Mouse (Mus musculus): ENCODE measurements around the gene Ubac1. TPM values are rescaled to one million over a fixed set of nuclear protein-coding genes. Genes with fewer than 3 reads are reported as not detected.
A peak's percentile ranks its signal among the peaks of the same experiment; 100 is the strongest.

The Ubac1 gene
- polyA plus RNA-seq, 1 experiment from 2014 or later: 40.6 TPM

DNA sequence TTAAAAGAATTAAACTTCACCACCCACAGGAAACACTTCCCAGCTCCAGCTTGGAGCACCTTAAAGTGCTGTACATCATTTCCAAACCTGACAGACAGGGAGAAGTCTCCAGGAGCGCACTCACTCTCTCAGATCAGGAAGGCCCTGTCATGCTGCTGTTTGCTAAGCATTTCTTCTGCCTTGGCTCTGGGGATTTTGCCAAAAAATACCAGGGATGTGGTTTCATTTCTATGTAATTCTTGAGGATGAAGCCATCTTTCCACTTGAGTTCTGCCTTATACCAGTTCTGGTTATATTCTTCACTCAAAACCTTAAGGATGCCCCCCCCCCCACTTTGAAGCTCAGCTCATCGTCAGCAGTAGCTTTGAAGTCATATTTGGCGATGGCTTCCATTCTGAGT lies 26.8 kb downstream of the Ubac1 start:
- H3K27ac ChIP-seq (ENCODE audit: low read length): no peak overlapping the region
- H3K4me1 ChIP-seq (ENCODE audit: insufficient read depth, low read depth, low read length): no peaks in the 10 kb centered on the region
- no peak overlapping the region for H3K4me3 ChIP-seq (ENCODE audit: low read depth, low read length)
- 73% methylated on average over 3 of the region's 3 CpGs for WGBS
- TF ChIP-seq EP300 (IDR thresholded peaks at IDR 0.05): no peak
- TF ChIP-seq CTCF (IDR thresholded peaks at IDR 0.05): no peak
- H3K4me2 ChIP-seq (replicated peaks; ENCODE audit: low read depth, low read length): no peak overlapping the region
- H3K36me3 ChIP-seq (ENCODE audit: insufficient read depth, low read length): no peaks in the 10 kb centered on the region
- no peaks in the 10 kb centered on the region for H3K27me3 ChIP-seq (replicated peaks; ENCODE audit: insufficient read depth, low read length)
- H3K9ac ChIP-seq (replicated peaks; ENCODE audit: low read depth): no peak overlapping the region
- ATAC-seq: no peak
- H3K9me3 ChIP-seq (ENCODE audit: low read length): no peaks in the 10 kb centered on the region
- DNase-seq (ENCODE audit: low spot score): no peak

- no peak for ATAC-seq
- WGBS: 51% methylated on average over 2 of the region's 2 CpGs
Measured at GRCm38 (mm10) chr2:25992285-25992684, 29.3 kb downstream of the Ubac1 start.

DNA sequence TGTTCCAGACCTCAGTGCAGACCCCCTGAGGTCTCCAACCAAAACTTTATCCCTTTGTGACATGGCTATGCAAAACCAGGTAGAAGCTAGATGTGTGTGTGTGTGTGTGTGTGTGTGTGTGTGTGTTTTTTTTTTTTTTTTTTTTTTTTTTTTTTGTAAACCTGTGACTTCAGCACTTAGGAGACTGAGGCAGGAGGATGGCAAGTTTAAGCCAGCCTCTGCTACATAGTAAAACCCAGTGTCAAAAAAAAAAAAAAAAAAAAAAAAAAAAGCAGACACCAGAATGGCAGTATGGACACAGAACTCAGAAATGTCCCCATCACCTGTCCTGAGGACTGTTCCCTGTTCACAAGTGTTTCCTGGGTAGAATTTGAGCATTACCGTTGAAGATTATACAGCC lies 31.9 kb downstream of the Ubac1 start:
- no peak overlapping the region for H3K4me2 ChIP-seq (replicated peaks; ENCODE audit: low read depth, low read length)
- H3K4me1 ChIP-seq (ENCODE audit: insufficient read depth, low read depth, low read length): no peaks in the 10 kb centered on the region
- 82% methylated on average over 1 of the region's 1 CpGs for WGBS
- TF ChIP-seq CTCF (IDR thresholded peaks at IDR 0.05) (no peak), EP300 (IDR thresholded peaks at IDR 0.05) (no peak)
- ATAC-seq (no peak), DNase-seq (ENCODE audit: low spot score) (no peak)
- H3K36me3 ChIP-seq (ENCODE audit: insufficient read depth, low read length): no peaks in the 10 kb centered on the region
- H3K4me3 ChIP-seq (ENCODE audit: low read depth, low read length): no peak overlapping the region
- no peaks in the 10 kb centered on the region for H3K27me3 ChIP-seq (replicated peaks; ENCODE audit: insufficient read depth, low read length)
- no peak overlapping the region for H3K9ac ChIP-seq (replicated peaks; ENCODE audit: low read depth)
- H3K9me3 ChIP-seq (ENCODE audit: low read length): no peaks in the 10 kb centered on the region
- no peak overlapping the region for H3K27ac ChIP-seq (ENCODE audit: low read length)

More at GRCm38 (mm10) chr2:25992285-25992684, 29.3 kb downstream of the Ubac1 start:
- Histone ChIP-seq H3K27me3 (replicated peaks; ENCODE audit: insufficient read depth, low read length) (no peaks in the 10 kb centered on the region), H3K9ac (replicated peaks; ENCODE audit: low read depth) (no peak overlapping the region), H3K27ac (ENCODE audit: low read length) (no peak overlapping the region), H3K36me3 (ENCODE audit: insufficient read depth, low read length) (no peaks in the 10 kb centered on the region), H3K4me3 (ENCODE audit: low read depth, low read length) (no peak overlapping the region), H3K4me2 (replicated peaks; ENCODE audit: low read depth, low read length) (no peak overlapping the region), H3K4me1 (ENCODE audit: insufficient read depth, low read depth, low read length) (no peaks in the 10 kb centered on the region), H3K9me3 (ENCODE audit: low read length) (no peaks in the 10 kb centered on the region)
- TF ChIP-seq EP300 (IDR thresholded peaks at IDR 0.05) (no peak), CTCF (IDR thresholded peaks at IDR 0.05) (no peak)
- no peak for DNase-seq (ENCODE audit: low spot score)

DNA sequence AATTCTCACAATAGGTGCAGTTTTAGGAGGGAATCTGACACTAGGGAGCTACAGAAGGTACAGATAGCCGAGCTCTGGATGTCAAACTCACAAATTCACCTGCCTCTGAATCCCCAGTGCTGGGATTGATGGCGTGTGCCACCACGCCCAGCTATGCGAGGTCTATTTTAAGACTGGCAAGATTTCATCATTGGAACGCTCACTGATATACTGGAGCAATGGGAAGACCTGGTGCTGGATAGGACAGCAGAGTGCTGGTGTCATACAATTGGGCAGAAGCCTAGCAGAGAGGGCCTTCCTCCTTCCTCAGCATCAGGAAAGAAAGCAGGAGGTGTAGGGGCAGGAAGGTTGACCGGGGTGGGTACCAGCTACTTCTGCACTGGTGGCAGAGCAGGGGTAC lies 33.7 kb downstream of the Ubac1 start:
- Histone ChIP-seq H3K27me3 (replicated peaks; ENCODE audit: insufficient read depth, low read length) (no peaks in the 10 kb centered on the region), H3K9me3 (ENCODE audit: low read length) (no peaks in the 10 kb centered on the region), H3K27ac (ENCODE audit: low read length) (no peak overlapping the region), H3K9ac (replicated peaks; ENCODE audit: low read depth) (no peak overlapping the region), H3K4me3 (ENCODE audit: low read depth, low read length) (no peak overlapping the region), H3K4me2 (replicated peaks; ENCODE audit: low read depth, low read length) (no peak overlapping the region), H3K36me3 (ENCODE audit: insufficient read depth, low read length) (no peaks in the 10 kb centered on the region), H3K4me1 (ENCODE audit: insufficient read depth, low read depth, low read length) (no peaks in the 10 kb centered on the region)
- no peak for ATAC-seq
- DNase-seq (ENCODE audit: low spot score): no peak
- TF ChIP-seq CTCF (IDR thresholded peaks at IDR 0.05) (no peak), EP300 (IDR thresholded peaks at IDR 0.05) (no peak)
- 80% methylated on average over 6 of the region's 6 CpGs for WGBS

DNA sequence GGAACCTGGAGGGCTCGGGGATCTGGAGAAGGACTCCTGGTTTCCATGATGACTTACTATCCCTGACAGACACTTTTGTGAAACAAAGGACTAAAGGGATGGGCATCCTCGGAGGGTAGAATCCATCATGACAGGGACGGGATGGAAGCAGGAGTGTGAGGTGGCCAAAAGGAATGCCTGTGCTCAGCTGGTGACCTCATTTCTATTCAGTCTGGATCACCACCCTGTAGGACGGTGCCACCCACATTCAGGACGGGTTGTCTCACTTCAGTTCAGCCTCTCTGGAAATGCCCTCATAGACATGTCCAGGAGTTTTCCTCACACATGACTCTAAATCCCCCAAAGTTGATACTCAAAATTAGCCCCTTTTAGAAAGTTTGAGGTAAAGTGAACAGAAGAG lies 34.9 kb downstream of the Ubac1 start:
- no peak overlapping the region for H3K4me2 ChIP-seq (replicated peaks; ENCODE audit: low read depth, low read length)
- ATAC-seq: no peak
- no peak overlapping the region for H3K9ac ChIP-seq (replicated peaks; ENCODE audit: low read depth)
- no peaks in the 10 kb centered on the region for H3K36me3 ChIP-seq (ENCODE audit: insufficient read depth, low read length)
- H3K9me3 ChIP-seq (ENCODE audit: low read length): no peaks in the 10 kb centered on the region
- no peak overlapping the region for H3K4me3 ChIP-seq (ENCODE audit: low read depth, low read length)
- H3K27ac ChIP-seq (ENCODE audit: low read length): no peak overlapping the region
- no peaks in the 10 kb centered on the region for H3K27me3 ChIP-seq (replicated peaks; ENCODE audit: insufficient read depth, low read length)
- H3K4me1 ChIP-seq (ENCODE audit: insufficient read depth, low read depth, low read length): no peaks in the 10 kb centered on the region; the same call in 1 of the 2 replicates
- DNase-seq (ENCODE audit: low spot score): no peak
- WGBS: 70% methylated on average over 5 of the region's 5 CpGs
- no peak for TF ChIP-seq EP300 (IDR thresholded peaks at IDR 0.05)
- TF ChIP-seq CTCF (IDR thresholded peaks at IDR 0.05): no peak

DNA sequence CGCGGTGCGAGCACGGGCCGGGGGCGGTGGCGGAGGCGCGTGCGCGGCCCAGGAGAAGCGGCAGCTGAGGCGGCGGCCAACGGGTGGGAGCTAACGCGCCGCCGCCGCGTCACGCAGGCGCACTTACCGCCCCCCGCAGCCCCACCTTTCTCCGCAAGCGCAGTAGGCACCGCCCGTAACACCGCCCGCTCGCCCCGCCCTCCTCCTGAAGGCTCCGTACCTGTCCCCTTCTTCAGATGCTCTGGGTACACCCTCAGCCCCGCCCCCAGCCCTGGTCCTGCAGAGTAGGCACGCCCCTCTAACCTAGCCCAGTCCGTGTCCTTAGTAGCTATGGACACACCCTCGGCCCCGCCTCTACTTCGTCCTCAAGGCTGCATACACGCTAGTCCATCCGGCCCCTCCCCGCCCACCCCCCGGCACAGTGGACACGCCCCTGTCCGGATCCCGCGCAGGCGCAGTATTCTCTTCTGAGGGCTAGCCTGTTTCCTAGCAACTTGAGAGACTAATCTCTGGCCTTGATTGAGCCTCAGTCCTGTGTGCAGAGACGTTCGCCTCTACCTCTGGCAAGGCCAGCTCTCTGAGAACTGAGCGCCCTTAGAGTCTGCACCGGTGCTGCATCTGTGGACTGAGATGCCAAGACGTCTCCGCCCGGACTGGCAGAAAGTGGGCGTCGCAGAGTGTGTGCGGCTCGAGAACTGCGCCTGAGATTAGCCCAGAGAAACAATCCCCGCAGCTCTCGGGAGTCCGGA lies 38.2 kb downstream of the Ubac1 start, which contains the start of gene Camsap1:
Camsap1 (minus strand) TSS at position 124 of the 749 bp plus-strand sequence.
- peak; percentile 100 for DNase-seq (ENCODE audit: low spot score)
- WGBS: under 1% methylated on average over 37 of the region's 64 CpGs
- Histone ChIP-seq H3K9ac (replicated peaks; ENCODE audit: low read depth) (peak within 1 kb of the TSS; percentile 84), H3K27ac (ENCODE audit: low read length) (peak within 1 kb of the TSS; percentile 83), H3K27me3 (replicated peaks; ENCODE audit: insufficient read depth, low read length) (no peaks in the 10 kb centered on the region), H3K9me3 (ENCODE audit: low read length) (no peaks in the 10 kb centered on the region), H3K4me1 (ENCODE audit: insufficient read depth, low read depth, low read length) (peaks cover 2% of the 10 kb centered on the region; the same call in 1 of the 2 replicates), H3K4me2 (replicated peaks; ENCODE audit: low read depth, low read length) (peak within 1 kb of the TSS; percentile 90), H3K36me3 (ENCODE audit: insufficient read depth, low read length) (no peaks in the 10 kb centered on the region), H3K4me3 (ENCODE audit: low read depth, low read length) (peak within 1 kb of the TSS; percentile 88)
- TF ChIP-seq EP300 (IDR thresholded peaks at IDR 0.05): no peak
- TF ChIP-seq CTCF (IDR thresholded peaks at IDR 0.05): no peak
- ATAC-seq: peak; percentile 99
